Mouse (Mus musculus): ENCODE measurements around the gene Sh3yl1.

Sh3yl1 gene

DNA sequence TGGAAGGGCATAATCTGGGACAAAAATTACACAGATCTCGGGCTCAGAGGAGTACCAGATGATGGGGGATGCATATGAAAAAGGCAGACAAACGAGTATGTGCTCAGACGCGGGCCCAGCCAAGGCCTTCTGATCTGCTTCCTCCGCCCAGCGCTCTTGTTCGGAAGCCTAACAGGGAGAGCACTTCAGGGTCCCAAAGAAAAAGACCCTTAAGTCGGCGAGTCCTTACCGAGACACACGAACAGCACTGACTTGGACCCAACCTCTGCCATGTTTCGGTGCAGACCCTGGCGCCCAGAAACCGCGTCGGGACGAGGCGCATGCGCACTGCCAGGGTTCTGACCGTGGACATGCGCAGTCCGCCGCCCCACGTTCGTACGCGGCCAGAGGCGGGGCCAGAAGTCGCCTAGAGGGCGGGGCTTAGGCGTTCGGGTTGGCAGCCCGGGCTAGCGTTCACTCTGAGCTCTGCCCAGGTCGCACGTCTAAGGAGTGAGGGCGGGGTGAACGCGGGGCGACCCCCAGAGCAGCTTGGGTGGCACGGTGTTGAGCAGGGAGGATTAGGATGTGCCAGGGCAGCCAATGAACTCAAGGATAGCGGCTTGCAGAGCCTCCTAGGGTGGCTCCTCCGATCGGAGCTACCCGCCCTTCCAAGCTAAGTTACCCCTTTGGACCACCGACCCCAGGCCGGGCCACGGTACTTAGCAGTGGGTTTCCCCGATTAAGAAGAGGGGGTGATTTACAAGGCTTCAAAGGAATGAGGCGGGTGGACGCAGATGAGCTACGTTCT, at the start of gene Sh3yl1, which contains the start of gene Acp1:
Gene Sh3yl1, plus strand, starts transcription at position 408 of the 787 bp plus-strand sequence.
Gene Acp1, minus strand, starts transcription at position 329 of the 787 bp plus-strand sequence.
- in situ Hi-C loops (cut with MboI, MseI) = loop anchor here (5.0 to 25.0 kb wide), 5 partner anchors 317 to 751 kb away; partner anchors contain the start of genes Cbll1 (in 1 of the 2), Cog5 (in 1 of the 2), Dld (in 1 of the 2) and Dus4l (in 1 of the 2)

DNA sequence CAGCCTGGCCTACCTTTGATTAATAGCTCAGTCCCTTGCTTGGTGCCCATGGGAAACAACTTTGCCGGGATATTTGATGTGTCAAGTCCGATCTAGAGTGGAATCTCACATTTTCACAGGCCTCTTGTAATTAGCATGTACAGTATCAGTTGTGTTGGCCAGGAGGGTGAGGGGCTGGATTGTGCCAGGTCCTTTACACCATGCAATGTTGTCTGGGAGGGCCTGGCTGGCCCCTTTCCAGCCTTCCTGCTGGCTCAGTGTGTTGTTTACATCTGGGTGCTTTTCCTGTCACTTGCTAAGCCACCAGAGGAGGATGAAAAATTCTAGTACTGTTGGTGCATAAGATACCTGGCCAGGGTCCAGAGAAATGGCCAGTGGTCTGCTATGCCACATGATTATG, 47.1 kb upstream of the Sh3yl1 start:
- in situ Hi-C loops (cut with MboI, MseI) = loop anchor here (5.0 to 10.0 kb wide), 2 partner anchors 140 to 147 kb away; no protein-coding TSS in a partner anchor

DNA sequence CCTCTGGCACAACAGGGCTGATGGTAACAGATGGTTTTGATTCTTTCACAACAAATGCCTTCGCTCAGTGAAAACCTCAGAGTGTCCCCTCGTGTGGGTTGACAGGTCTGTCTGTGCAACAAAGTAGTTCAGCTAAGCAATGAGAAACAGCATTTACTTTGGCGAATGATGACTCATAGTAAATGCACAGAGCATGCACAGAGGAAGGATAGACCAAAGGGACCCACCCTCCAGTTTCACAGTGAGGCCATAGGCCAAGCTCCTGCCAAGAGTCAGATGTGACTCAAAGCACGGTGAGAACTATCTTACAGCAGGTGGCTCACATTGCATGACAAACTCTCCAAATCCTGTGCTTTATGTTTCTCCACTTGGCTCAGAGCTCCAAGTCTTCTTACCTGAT, 45.7 kb upstream of the Sh3yl1 start:
- in situ Hi-C loops (cut with MboI, MseI) = loop anchor here in 1 of 2 experiments (10.0 kb wide), 1 partner anchor 139 kb away; no protein-coding TSS in a partner anchor

DNA sequence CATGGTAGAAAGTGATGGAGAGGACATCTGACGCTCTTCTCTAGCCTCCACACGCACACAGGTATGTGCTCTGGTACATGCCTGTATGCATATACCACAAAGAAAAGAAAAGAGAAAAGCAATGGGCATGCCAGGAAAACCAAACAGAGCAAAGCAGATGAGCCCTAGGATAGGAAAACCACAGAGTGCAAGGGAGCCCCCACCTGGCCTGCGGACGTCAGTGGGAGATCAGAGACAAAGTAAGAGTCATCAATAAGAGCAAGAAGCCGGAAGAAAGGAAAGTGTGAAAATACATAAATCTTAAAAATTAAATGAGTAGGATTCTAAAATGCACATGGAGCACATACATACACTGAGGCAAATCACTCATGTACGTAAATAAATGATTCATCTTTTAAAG, 32.0 kb upstream of the Sh3yl1 start:
- in situ Hi-C loops (cut with MboI, MseI) = no loop called here

DNA sequence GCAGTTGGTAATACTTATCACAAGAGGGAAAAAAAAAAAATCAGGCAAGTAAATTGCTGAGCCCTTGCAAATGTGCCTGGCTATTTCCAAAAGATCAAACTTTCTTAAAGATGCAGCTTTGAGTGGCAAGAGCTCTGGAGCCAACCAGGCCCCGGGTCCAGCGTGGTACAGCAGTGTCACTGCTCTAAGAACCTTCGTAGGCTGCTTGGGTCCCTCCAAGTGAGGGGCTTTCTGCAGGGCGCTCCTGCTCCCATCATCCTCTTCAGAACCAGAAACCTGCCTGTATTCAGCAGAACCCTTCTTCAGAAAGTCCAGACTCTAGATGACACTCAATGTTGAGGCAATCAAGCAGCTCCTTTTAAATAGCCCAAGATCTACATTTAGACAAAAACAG, 27.9 kb upstream of the Sh3yl1 start:
- in situ Hi-C loops (cut with MboI, MseI) = loop anchor here in 1 of 2 experiments (5.0 kb wide), 2 partner anchors 49 to 286 kb away; no protein-coding TSS in a partner anchor

DNA sequence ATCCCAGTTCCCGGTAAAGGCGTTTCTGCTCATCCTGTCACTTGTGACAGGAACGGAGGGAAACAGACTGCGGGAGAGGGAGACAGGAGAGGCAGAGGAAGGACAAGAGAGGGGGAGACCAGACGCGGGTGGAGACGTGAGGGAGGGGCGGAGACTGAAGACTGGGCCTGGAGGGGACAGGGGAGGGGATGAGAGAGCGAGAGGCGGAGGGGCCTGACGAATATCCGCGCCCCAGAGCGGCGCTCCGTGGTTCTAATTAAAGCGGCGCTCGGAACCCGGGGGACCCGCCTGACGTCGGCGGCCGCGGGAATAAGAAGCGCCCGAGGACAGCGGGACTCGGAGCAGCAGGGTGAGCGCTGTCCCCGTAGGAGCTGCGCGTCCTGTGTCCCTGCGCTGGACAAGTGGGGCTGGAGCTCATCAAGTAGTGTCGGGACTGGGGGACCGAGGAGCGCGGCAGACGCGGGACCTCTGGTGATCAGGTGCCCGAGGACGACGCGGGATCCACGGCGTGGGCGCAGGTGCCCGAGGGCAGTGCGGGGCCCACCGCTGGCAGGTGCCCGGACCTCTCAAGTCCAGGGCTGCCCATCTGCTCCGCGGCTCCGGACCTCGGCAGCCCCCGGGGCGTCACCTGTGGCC, 27.4 kb upstream of the Sh3yl1 start, which contains the start of gene Alkal2:
Gene Alkal2, plus strand, starts transcription at position 337 of the 636 bp plus-strand sequence.
- in situ Hi-C loops (cut with MboI, MseI) = loop anchor here in 1 of 2 experiments (5.0 kb wide), 2 partner anchors 48 to 287 kb away; no protein-coding TSS in a partner anchor

DNA sequence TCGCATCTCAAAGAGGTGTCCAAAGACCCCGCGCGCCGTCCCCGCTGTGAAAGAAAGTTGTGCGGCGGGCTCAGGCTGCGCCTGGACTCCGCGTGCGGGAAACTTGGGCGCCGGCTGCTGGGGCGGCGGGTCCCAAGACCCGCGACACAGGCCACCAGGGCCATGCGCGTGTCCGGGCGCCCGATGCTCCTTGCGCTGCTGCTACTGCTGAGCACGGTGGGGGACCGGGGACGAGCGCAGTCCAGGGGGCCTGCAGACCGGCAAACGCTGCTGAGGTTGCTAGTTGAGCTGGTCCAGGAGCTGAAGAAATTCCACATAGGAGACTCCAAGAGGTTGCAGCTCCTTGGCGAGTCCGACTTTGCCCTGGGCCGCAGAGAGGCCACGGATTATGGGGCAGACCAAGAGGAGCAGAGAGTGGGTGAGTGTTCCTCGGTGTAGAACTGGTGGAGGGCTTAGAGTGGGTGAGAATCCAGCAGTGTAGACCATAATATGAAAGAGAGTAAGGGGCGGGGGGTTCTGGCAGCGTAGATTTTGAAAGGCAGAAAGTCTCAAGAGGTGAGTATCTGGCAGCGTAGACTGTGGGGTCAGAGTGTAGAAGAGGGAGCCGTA, 26.7 kb upstream of the Sh3yl1 start:
- in situ Hi-C loops (cut with MboI, MseI) = loop anchor here (5.0 kb wide), 2 partner anchors 48 to 287 kb away; no protein-coding TSS in a partner anchor

DNA sequence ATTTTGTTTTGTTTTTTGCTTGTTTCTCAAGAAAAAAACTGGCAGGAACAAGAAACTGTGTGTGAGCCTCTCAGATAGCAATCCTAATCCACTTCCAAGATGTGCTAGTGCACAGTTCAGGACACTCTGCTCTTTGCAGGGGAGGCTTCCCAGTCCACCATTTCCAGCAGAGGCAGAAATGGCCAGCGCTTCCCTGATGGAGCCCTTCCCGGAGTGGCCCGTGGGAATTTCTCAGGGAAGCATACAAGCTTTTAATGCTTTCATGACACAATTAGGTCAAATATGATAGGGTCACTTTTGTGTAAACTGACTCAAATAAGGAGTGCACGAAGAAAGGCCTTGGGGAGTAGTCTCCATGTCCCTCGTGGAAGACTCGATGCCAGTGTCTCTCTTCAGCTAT, 25.6 kb upstream of the Sh3yl1 start:
- in situ Hi-C loops (cut with MboI, MseI) = loop anchor here in 1 of 2 experiments (5.0 kb wide), 1 partner anchor 289 kb away; no protein-coding TSS in a partner anchor

DNA sequence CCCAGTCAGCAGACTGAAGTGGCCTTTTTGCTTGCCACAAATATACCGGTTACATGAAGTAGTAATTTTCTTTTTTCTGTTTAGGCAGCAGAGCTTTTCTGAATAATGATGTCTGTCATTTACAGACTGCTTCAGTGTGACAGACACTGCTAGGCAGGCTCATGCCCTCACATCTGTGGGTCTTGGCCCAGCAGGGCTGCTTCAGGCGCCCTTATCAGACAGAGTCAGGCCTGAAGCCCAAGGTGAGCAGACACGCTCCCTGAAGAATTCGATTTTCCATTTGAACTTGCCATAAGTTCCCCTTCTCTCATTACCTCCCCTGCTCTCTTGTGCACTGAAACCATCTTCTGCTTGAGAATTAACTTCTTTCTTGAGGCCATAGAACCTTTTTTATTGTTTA, 23.5 kb upstream of the Sh3yl1 start:
- in situ Hi-C loops (cut with MboI, MseI) = loop anchor here in 1 of 2 experiments (5.0 kb wide), 1 partner anchor 291 kb away; no protein-coding TSS in a partner anchor

DNA sequence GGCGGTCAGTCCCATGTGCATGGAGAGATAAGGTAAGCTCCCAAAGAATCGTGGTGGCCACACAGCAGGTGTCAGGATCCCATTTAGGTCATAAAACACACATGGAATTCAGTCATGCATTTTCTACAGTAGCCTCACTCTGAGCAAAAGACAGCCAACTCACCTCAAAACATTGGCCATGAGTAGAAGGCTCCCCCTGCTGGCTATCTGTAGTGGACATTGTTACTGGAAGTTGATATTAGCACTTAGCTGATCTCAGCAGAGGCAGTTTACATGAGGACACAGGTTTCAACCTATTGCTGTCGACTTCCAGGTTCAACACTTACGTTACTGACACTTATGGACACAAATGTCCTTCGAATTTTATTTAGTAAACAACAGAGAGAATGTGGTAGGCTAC, 21.4 kb upstream of the Sh3yl1 start:
- in situ Hi-C loops (cut with MboI, MseI) = no loop called here

DNA sequence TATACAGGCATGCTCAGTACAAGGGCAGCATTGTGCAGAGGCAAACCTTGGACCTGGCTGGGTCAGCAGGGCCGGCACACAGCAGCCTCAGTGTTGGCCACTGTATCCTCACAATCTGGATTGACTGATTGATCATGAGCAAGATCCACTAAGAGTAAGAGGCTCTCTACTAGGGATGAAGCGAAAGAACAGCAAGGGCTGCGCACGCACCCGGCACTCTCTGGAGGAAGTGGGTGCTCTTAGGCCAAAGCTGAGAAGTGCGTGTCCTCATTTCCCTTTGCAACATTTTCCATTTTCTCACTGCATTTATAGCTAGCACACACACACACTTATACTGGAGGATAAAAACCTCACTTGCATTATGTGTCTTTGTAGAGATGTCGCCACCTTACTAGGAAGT, 20.0 kb upstream of the Sh3yl1 start:
- in situ Hi-C loops (cut with MboI, MseI) = no loop called here

DNA sequence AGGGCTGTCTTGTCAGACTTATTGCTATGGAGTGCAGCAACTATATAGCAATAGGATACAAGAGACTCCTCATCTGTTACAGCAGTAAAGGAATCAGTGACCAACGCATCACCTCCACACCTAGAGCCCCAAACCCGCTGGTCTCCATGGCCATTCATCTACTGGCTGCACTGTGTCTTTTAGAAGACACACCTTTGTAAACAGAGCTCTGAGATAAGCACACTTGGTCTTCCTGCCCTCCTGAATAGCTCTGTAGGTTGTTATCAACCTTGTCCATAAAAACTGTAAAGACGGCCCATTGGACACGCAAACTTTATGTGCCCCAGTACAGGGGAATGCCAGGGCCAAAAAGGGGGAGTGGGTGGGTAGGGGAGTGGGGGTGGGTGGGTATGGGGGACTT, 14.4 kb upstream of the Sh3yl1 start:
- in situ Hi-C loops (cut with MboI, MseI) = no loop called here

DNA sequence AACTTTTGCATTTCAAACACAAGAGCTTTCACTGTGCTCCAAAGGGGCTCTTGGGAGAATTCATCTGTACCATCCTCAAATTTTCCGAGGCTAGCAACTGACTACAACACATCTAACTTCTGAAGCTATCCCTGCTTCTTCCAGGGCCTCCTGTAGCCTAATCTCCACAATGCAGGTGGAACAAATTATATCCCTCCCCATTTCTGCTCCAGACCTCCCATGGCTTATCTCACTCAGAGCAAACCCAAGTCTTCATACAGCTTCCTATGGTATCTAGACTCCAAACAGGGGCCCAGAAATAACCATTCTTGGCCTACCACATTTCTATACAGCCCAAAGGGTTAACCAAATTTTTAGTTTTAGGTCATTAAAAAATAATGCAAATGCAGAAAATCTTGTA, 2.8 kb upstream of the Sh3yl1 start:
- in situ Hi-C loops (cut with MboI, MseI) = loop anchor here (10.0 to 25.0 kb wide), 3 partner anchors 429 to 1316 kb away; partner anchors contain the start of genes Cog5 (in 1 of the 2) and Dus4l (in 1 of the 2)

DNA sequence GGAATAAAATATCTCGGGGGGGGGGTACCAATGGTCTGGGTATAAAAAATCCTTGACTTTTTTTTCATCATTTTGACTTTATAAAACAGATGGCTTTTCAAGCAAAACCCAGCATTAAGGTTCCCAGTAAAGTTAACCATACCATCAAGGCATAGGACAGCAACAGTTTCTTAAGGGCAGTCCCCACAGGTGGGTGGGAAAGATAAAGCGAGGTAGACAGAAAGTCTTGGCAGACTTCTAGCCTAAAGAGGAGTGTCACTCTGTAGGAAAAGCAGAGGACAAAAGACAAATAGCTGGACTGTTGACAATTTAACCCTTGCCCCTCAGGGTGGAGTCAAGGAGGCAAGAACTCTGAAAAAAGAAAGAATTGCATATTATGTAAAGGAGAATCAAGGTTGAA, 1.6 kb upstream of the Sh3yl1 start:
- in situ Hi-C loops (cut with MboI, MseI) = loop anchor here (5.0 to 25.0 kb wide), 6 partner anchors 315 to 1315 kb away; partner anchors contain the start of genes Cbll1 (in 1 of the 2), Cog5 (in 1 of the 2), Dld (in 1 of the 2) and Dus4l (in 1 of the 2)

DNA sequence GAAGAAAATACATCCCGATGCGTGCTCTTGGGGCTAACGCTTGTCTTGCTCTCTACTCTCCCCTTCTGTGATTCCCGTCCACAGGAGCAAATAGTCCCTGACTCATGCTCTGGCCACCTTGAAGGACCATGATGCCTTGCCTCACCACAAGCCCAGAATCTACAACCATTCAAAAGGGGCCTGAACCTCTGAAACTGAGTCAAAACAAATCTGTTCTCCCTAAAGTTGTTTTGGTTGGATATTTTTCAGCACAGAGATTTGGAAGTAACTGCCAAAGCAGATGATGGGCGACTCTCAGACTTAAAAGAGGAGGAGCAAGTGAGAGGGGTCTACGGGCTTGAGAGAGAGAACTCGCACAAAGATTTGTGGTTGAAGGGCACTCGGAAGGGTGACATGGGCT, 608 bp upstream of the Sh3yl1 start:
- in situ Hi-C loops (cut with MboI, MseI) = loop anchor here (5.0 to 25.0 kb wide), 5 partner anchors 316 to 751 kb away; partner anchors contain the start of genes Cbll1 (in 1 of the 2), Cog5 (in 1 of the 2), Dld (in 1 of the 2) and Dus4l (in 1 of the 2)

DNA sequence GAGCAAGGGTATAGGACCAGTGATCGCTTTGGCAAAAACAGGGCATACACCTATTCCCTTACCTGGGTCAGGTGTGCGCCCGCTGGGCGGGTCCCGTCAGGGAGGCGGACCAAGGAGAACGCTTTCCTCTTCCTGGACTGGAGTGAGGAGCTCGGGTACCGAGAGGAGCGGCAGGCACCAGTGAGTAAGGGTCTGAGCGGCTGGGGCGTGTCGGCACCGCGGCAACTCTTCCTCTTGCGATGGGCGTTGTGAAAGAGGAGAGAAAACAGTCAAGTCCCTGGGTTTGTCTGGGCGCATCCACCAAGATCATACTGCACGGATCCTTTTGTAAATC, 547 bp downstream of the Sh3yl1 start:
- in situ Hi-C loops (cut with MboI, MseI) = loop anchor here (5.0 to 25.0 kb wide), 5 partner anchors 317 to 750 kb away; partner anchors contain the start of genes Cbll1 (in 1 of the 2), Cog5 (in 1 of the 2), Dld (in 1 of the 2) and Dus4l (in 1 of the 2)

DNA sequence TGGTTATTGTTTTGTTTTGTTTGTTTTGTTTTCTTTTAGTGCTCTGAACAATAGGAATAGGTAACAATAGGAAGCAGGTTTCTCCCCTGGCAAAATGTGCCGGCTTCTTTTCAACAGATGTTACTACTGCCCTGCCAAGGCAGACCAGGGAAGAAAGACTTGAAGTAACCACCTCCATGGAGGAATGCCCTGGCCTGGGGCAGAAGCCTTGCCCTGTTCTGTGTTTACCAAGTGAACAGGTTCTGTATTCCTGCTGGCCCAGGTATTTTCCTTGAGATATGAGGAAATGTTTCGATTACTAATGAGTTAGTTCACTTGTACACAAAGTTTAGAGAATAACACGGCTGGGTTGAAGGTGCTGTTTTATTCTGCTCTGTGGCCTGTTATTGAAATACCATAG, 1.4 kb downstream of the Sh3yl1 start:
- in situ Hi-C loops (cut with MboI, MseI) = loop anchor here (5.0 to 25.0 kb wide), 5 partner anchors 318 to 749 kb away; partner anchors contain the start of genes Cbll1 (in 1 of the 2), Cog5 (in 1 of the 2), Dld (in 1 of the 2) and Dus4l (in 1 of the 2)

DNA sequence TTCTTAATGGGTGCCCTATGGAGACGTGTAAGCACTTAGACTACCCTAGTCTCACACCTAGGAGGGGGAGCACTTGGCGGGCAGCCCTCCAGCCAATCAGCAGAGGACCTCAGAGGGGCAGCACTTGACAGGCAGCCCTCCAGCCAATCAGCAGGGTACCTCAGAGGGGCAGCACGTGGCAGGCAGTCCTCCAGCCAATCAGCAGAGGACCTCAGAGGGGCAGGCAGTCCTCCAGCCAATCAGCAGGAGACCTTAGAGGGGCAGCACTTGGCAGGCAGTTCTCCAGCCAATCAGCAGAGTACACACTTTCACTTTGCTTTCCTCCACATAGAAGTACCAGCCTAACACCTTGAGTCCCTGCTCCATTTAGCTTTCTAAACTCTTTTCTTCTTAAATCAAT, 10.9 kb downstream of the Sh3yl1 start:
- in situ Hi-C loops (cut with MboI, MseI) = loop anchor here (25.0 kb wide), 2 partner anchors 415 to 740 kb away; partner anchors contain the start of genes Cog5 (in 1 of the 2) and Dus4l (in 1 of the 2)

DNA sequence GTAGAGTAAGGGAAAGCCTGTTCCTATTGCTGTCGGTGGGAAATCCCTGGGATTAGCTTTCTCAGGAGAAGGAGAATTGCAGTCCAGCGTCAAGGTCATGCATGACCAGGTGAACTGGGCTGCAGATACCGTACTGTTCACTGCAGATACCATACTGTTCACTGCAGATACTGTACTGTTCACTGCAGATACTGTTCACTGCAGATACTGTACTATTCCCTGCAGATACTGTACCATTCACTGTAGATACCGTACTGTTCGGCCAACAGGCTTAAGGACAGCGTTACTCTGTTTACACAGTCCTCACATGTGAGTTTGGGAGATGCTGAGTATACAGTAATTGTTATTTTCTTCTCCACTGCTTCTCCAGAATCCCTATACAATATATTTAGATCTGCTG, 16.7 kb downstream of the Sh3yl1 start:
- in situ Hi-C loops (cut with MboI, MseI) = no loop called here

DNA sequence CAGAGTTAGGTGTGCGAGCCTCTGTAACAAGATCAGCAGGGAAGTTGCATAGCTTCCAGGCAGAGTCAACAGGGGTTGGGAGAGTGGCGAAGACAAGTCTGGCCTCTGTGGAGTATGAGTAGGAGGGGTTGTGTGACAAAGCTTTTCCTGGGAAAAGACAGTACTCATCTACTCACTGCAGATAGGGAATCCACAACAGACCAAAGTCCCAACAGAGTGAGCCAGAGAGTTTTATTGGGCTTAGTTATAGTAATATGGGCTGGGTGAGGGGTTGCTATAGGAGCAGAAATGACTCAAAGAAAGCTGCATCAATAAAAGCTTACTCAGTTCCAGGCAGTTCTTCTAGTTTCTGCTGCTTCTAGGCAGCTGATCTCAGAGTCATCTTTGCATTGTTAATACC, 21.8 kb downstream of the Sh3yl1 start:
- in situ Hi-C loops (cut with MboI, MseI) = loop anchor here in 1 of 2 experiments (5.0 kb wide), 1 partner anchor 51 kb away; the partner anchor contains the start of gene Alkal2

DNA sequence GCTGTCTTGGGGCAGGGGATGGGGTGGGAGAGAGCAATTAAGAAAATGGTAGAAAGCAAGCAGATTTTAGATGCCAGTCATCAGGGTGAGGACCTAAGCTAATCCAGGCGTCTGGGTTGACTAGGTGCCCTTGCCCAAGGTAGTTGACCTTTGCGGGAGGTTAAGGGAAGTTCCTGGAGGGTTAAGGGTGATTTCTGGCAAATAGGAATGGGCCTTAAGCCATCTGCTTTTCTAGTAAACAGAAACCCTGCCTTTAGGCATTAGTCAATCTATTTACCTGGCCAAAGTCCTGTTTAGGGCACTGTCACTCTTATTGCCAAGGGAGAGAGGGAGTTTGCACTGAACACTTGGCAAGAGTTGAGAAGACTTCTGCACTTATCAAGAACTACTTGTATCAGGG, 25.4 kb downstream of the Sh3yl1 start:
- in situ Hi-C loops (cut with MboI, MseI) = no loop called here
